Mouse (Mus musculus): ENCODE data around the gene Rps25. TPM values are rescaled to one million over a fixed set of nuclear protein-coding genes. Genes with fewer than 3 reads are reported as not detected.
"Not testable (repeated sequence)": the region's sequence is repeated elsewhere in the genome, so short reads cannot be mapped to it uniquely, and the experiment has no call there.

Gene Rps25
- polyA plus RNA-seq, 1 experiment from 2014 or later = 1,783 TPM

GRCm38 (mm10) chr9:44408693-44409092 lies 1.8 kb downstream of the Rps25 start:
- H3K27ac ChIP-seq = peak overlapping the region; percentile 90
- H3K36me3 ChIP-seq = peaks cover 73% of the 10 kb centered on the region
- peak overlapping the region; percentile 73 for H3K4me2 ChIP-seq
- H3K4me3 ChIP-seq = peak overlapping the region; percentile 91
- H3K9ac ChIP-seq = peak overlapping the region; percentile 91
- H3K27me3 ChIP-seq (replicated peaks); H3K9me3 ChIP-seq (replicated peaks); ATAC-seq: not testable (repeated sequence)
- whole genome bisulfite sequencing (ENCODE audit: insufficient replicate concordance) = 45% methylated on average over 9 of the region's 9 CpGs
- peaks cover 71% of the 10 kb centered on the region for H3K4me1 ChIP-seq

- Histone ChIP-seq H3K27ac (peak overlapping the region; percentile 58; the same call in 1 of the 2 replicates), H3K4me1 (peaks cover 59% of the 10 kb centered on the region)
Measured at GRCm38 (mm10) chr9:44410647-44411336, 3.9 kb downstream of the Rps25 start.

GRCm38 (mm10) chr9:44411601-44412130 lies 4.7 kb downstream of the Rps25 start:
- H3K4me1 ChIP-seq = peaks cover 57% of the 10 kb centered on the region
- H3K4me3 ChIP-seq = no peak overlapping the region
- H3K9me3 ChIP-seq (replicated peaks) = no peaks in the 10 kb centered on the region
- peak overlapping the region; percentile 70 for H3K27ac ChIP-seq
- H3K36me3 ChIP-seq = peaks cover 80% of the 10 kb centered on the region
- 0 out of 2 replicates have a peak overlapping the region, but pooled peaks have one; percentile 1 for H3K9ac ChIP-seq
- ATAC-seq = no peak
- no peak overlapping the region for H3K4me2 ChIP-seq
- WGBS (ENCODE audit: insufficient replicate concordance) = 69% methylated on average over 1 of the region's 1 CpGs
- no peaks in the 10 kb centered on the region for H3K27me3 ChIP-seq (replicated peaks)

More at GRCm38 (mm10) chr9:44410647-44411336, 3.9 kb downstream of the Rps25 start:
- Histone ChIP-seq H3K36me3 (peaks cover 72% of the 10 kb centered on the region), H3K27me3 (replicated peaks) (no peaks in the 10 kb centered on the region), H3K4me3 (no peak overlapping the region), H3K9ac (no peak overlapping the region), H3K4me2 (no peak overlapping the region), H3K9me3 (replicated peaks) (no peaks in the 10 kb centered on the region)
- ATAC-seq = no peak
- WGBS (ENCODE audit: insufficient replicate concordance) = 76% methylated on average over 2 of the region's 2 CpGs

GRCm38 (mm10) chr9:44412306-44412705 lies 5.4 kb downstream of the Rps25 start:
- Histone ChIP-seq H3K27ac (peak overlapping the region; percentile 70), H3K4me2 (no peak overlapping the region), H3K4me1 (peaks cover 62% of the 10 kb centered on the region), H3K4me3 (no peak overlapping the region), H3K9ac (peak overlapping the region; percentile 23; the same call in 1 of the 2 replicates), H3K36me3 (peaks cover 80% of the 10 kb centered on the region), H3K27me3 (replicated peaks) (no peaks in the 10 kb centered on the region), H3K9me3 (replicated peaks) (no peaks in the 10 kb centered on the region)
- WGBS (ENCODE audit: insufficient replicate concordance) = 27% methylated on average over 4 of the region's 4 CpGs
- no peak for ATAC-seq

GRCm38 (mm10) chr9:44412781-44413180 lies 5.8 kb downstream of the Rps25 start:
- H3K36me3 ChIP-seq = peaks cover 80% of the 10 kb centered on the region
- H3K27me3 ChIP-seq (replicated peaks) = no peaks in the 10 kb centered on the region
- no peak overlapping the region for H3K4me2 ChIP-seq
- no peak overlapping the region for H3K9ac ChIP-seq
- H3K4me3 ChIP-seq = no peak overlapping the region
- H3K9me3 ChIP-seq (replicated peaks) = no peaks in the 10 kb centered on the region
- ATAC-seq = no peak
- peaks cover 65% of the 10 kb centered on the region for H3K4me1 ChIP-seq
- peak overlapping the region; percentile 70 for H3K27ac ChIP-seq
- 78% methylated on average over 2 of the region's 2 CpGs for WGBS (ENCODE audit: insufficient replicate concordance)

GRCm38 (mm10) chr9:44417156-44417891 lies 10.4 kb downstream of the Rps25 start:
- H3K9me3 ChIP-seq (replicated peaks) = no peaks in the 10 kb centered on the region
- H3K9ac ChIP-seq = peak overlapping the region; percentile 93
- H3K4me2 ChIP-seq = peak overlapping the region; percentile 90
- H3K36me3 ChIP-seq = peaks cover 40% of the 10 kb centered on the region
- peak overlapping the region; percentile 95 for H3K4me3 ChIP-seq
- H3K27ac ChIP-seq = peak overlapping the region; percentile 85
- ATAC-seq = peak; percentile 76
- peaks cover 29% of the 10 kb centered on the region for H3K4me1 ChIP-seq
- WGBS (ENCODE audit: insufficient replicate concordance) = 6% methylated on average over 26 of the region's 26 CpGs
- no peaks in the 10 kb centered on the region for H3K27me3 ChIP-seq (replicated peaks)

- Histone ChIP-seq H3K4me2 (peak overlapping the region; percentile 90), H3K27ac (peak overlapping the region; percentile 85), H3K4me1 (peaks cover 23% of the 10 kb centered on the region), H3K36me3 (peaks cover 34% of the 10 kb centered on the region), H3K4me3 (peak overlapping the region; percentile 95), H3K27me3 (replicated peaks) (no peaks in the 10 kb centered on the region), H3K9ac (peak overlapping the region; percentile 93), H3K9me3 (replicated peaks) (no peaks in the 10 kb centered on the region)
- under 1% methylated on average over 38 of the region's 38 CpGs for WGBS (ENCODE audit: insufficient replicate concordance)
- ATAC-seq = peak; percentile 95
Measured at GRCm38 (mm10) chr9:44417892-44418363, 11.0 kb downstream of the Rps25 start.

- Histone ChIP-seq H3K4me2 (peak within 1 kb of the TSS; percentile 90), H3K27me3 (replicated peaks) (no peaks in the 10 kb centered on the region), H3K36me3 (peaks cover 26% of the 10 kb centered on the region), H3K4me1 (peaks cover 20% of the 10 kb centered on the region), H3K9me3 (replicated peaks) (no peaks in the 10 kb centered on the region), H3K27ac (peak within 1 kb of the TSS; percentile 85), H3K9ac (peak within 1 kb of the TSS; percentile 93), H3K4me3 (peak within 1 kb of the TSS; percentile 95)
- no peak for ATAC-seq
- WGBS (ENCODE audit: insufficient replicate concordance) = 65% methylated on average over 14 of the region's 14 CpGs
Measured at GRCm38 (mm10) chr9:44418519-44419385, 11.8 kb downstream of the Rps25 start, which contains the start of gene Ccdc84. Ccdc84 (minus strand) TSS chr9:44418569.

- H3K4me3 ChIP-seq; H3K9ac ChIP-seq; H3K27me3 ChIP-seq (replicated peaks); ATAC-seq; H3K27ac ChIP-seq; H3K4me2 ChIP-seq; H3K9me3 ChIP-seq (replicated peaks): not testable (repeated sequence)
- H3K4me1 ChIP-seq = peaks cover 20% of the 10 kb centered on the region
- 81% methylated on average over 9 of the region's 9 CpGs for WGBS (ENCODE audit: insufficient replicate concordance)
- peaks cover 16% of the 10 kb centered on the region for H3K36me3 ChIP-seq
Measured at GRCm38 (mm10) chr9:44419730-44420129, 12.8 kb downstream of the Rps25 start.

GRCm38 (mm10) chr9:44420280-44420898 lies 13.4 kb downstream of the Rps25 start:
- ATAC-seq = no peak
- H3K4me1 ChIP-seq = peaks cover 20% of the 10 kb centered on the region
- 60% methylated on average over 5 of the region's 5 CpGs for whole genome bisulfite sequencing (ENCODE audit: insufficient replicate concordance)
- H3K27me3 ChIP-seq (replicated peaks) = peaks cover under 1% of the 10 kb centered on the region; the same call in 1 of the 2 replicates
- H3K9me3 ChIP-seq (replicated peaks) = no peaks in the 10 kb centered on the region
- no peak overlapping the region for H3K9ac ChIP-seq
- peaks cover 12% of the 10 kb centered on the region for H3K36me3 ChIP-seq
- no peak overlapping the region for H3K27ac ChIP-seq
- no peak overlapping the region for H3K4me2 ChIP-seq
- H3K4me3 ChIP-seq = no peak overlapping the region

GRCm38 (mm10) chr9:44423576-44423975 lies 16.6 kb downstream of the Rps25 start:
- Histone ChIP-seq H3K27ac (no peak overlapping the region), H3K27me3 (replicated peaks) (peaks cover 3% of the 10 kb centered on the region; the same call in 1 of the 2 replicates), H3K4me2 (no peak overlapping the region), H3K4me1 (peaks cover 3% of the 10 kb centered on the region; the same call in 1 of the 2 replicates), H3K9ac (no peak overlapping the region), H3K36me3 (no peaks in the 10 kb centered on the region), H3K9me3 (replicated peaks) (no peaks in the 10 kb centered on the region), H3K4me3 (no peak overlapping the region)
- WGBS (ENCODE audit: insufficient replicate concordance) = 64% methylated on average over 4 of the region's 4 CpGs
- no peak for ATAC-seq

Data from liver, embryonic 12.5 days (tissue).